Mouse (Mus musculus): Measurements from ENCODE around the gene Gna13. TPM values are rescaled to one million over a fixed set of nuclear protein-coding genes. Genes with fewer than 3 reads are reported as not detected.
"Not testable (repeated sequence)": the region's sequence is repeated elsewhere in the genome, so short reads cannot be mapped to it uniquely, and the experiment has no call there.

Gene Gna13
- polyA plus RNA-seq, 1 experiment from 2014 or later = 24.5 TPM

- DNase-seq (ENCODE audit: low spot score) (no peak), ATAC-seq (ENCODE audit: low read depth) (no peak)
- Histone ChIP-seq H3K27ac (replicated peaks; ENCODE audit: low read depth, low read length) (no peak overlapping the region), H3K4me3 (ENCODE audit: low read depth, low read length) (peak overlapping the region; percentile 25; the same call in 1 of the 2 replicates), H3K27me3 (replicated peaks; ENCODE audit: control insufficient read depth, insufficient read depth, low read length) (no peaks in the 10 kb centered on the region), H3K9me3 (ENCODE audit: control insufficient read depth, low read length) (no peaks in the 10 kb centered on the region), H3K4me2 (ENCODE audit: low read depth, low read length) (peak overlapping the region; percentile 55), H3K4me1 (ENCODE audit: control insufficient read depth, insufficient read depth, low read length) (peaks cover 5% of the 10 kb centered on the region), H3K36me3 (ENCODE audit: control insufficient read depth, insufficient read depth, low read length) (no peaks in the 10 kb centered on the region), H3K9ac (ENCODE audit: low read depth, low read length) (no peak overlapping the region)
- WGBS = 36% methylated on average over 15 of the region's 17 CpGs
Measured at GRCm38 (mm10) chr11:109330706-109331393, 31.8 kb upstream of the Gna13 start.

GRCm38 (mm10) chr11:109331424-109331824 lies 31.2 kb upstream of the Gna13 start:
- H3K27ac ChIP-seq (replicated peaks; ENCODE audit: low read depth, low read length) = no peak overlapping the region
- no peaks in the 10 kb centered on the region for H3K36me3 ChIP-seq (ENCODE audit: control insufficient read depth, insufficient read depth, low read length)
- WGBS = 6% methylated on average over 6 of the region's 6 CpGs
- peak overlapping the region; percentile 55 for H3K4me2 ChIP-seq (ENCODE audit: low read depth, low read length)
- H3K27me3 ChIP-seq (replicated peaks; ENCODE audit: control insufficient read depth, insufficient read depth, low read length) = no peaks in the 10 kb centered on the region
- peaks cover 5% of the 10 kb centered on the region for H3K4me1 ChIP-seq (ENCODE audit: control insufficient read depth, insufficient read depth, low read length)
- no peaks in the 10 kb centered on the region for H3K9me3 ChIP-seq (ENCODE audit: control insufficient read depth, low read length)
- peak; percentile 95 for ATAC-seq (ENCODE audit: low read depth)
- DNase-seq (ENCODE audit: low spot score) = peak; percentile 97
- peak overlapping the region; percentile 25 for H3K4me3 ChIP-seq (ENCODE audit: low read depth, low read length)
- peak overlapping the region; percentile 35; the same call in 1 of the 2 replicates for H3K9ac ChIP-seq (ENCODE audit: low read depth, low read length)

GRCm38 (mm10) chr11:109332722-109333121 lies 29.9 kb upstream of the Gna13 start:
- Histone ChIP-seq H3K4me2 (ENCODE audit: low read depth, low read length) (no peak overlapping the region), H3K36me3 (ENCODE audit: control insufficient read depth, insufficient read depth, low read length) (no peaks in the 10 kb centered on the region), H3K9ac (ENCODE audit: low read depth, low read length) (no peak overlapping the region), H3K9me3 (ENCODE audit: control insufficient read depth, low read length) (no peaks in the 10 kb centered on the region), H3K4me1 (ENCODE audit: control insufficient read depth, insufficient read depth, low read length) (peaks cover 5% of the 10 kb centered on the region), H3K27ac (replicated peaks; ENCODE audit: low read depth, low read length) (no peak overlapping the region), H3K4me3 (ENCODE audit: low read depth, low read length) (no peak overlapping the region), H3K27me3 (replicated peaks; ENCODE audit: control insufficient read depth, insufficient read depth, low read length) (no peaks in the 10 kb centered on the region)
- DNase-seq (ENCODE audit: low spot score) = no peak
- no peak for ATAC-seq (ENCODE audit: low read depth)
- WGBS = 73% methylated on average over 6 of the region's 6 CpGs

GRCm38 (mm10) chr11:109334773-109335172 lies 27.9 kb upstream of the Gna13 start:
- H3K9ac ChIP-seq (ENCODE audit: low read depth, low read length) = no peak overlapping the region
- no peaks in the 10 kb centered on the region for H3K9me3 ChIP-seq (ENCODE audit: control insufficient read depth, low read length)
- no peaks in the 10 kb centered on the region for H3K27me3 ChIP-seq (replicated peaks; ENCODE audit: control insufficient read depth, insufficient read depth, low read length)
- WGBS = 83% methylated on average over 4 of the region's 4 CpGs
- no peak for ATAC-seq (ENCODE audit: low read depth)
- H3K27ac ChIP-seq (replicated peaks; ENCODE audit: low read depth, low read length) = no peak overlapping the region
- H3K4me2 ChIP-seq (ENCODE audit: low read depth, low read length) = no peak overlapping the region
- no peak overlapping the region for H3K4me3 ChIP-seq (ENCODE audit: low read depth, low read length)
- no peak for DNase-seq (ENCODE audit: low spot score)
- no peaks in the 10 kb centered on the region for H3K36me3 ChIP-seq (ENCODE audit: control insufficient read depth, insufficient read depth, low read length)
- peaks cover 5% of the 10 kb centered on the region for H3K4me1 ChIP-seq (ENCODE audit: control insufficient read depth, insufficient read depth, low read length)

GRCm38 (mm10) chr11:109335890-109336289 lies 26.7 kb upstream of the Gna13 start:
- no peaks in the 10 kb centered on the region for H3K9me3 ChIP-seq (ENCODE audit: control insufficient read depth, low read length)
- WGBS = 53% methylated on average over 6 of the region's 6 CpGs
- H3K27ac ChIP-seq (replicated peaks; ENCODE audit: low read depth, low read length) = no peak overlapping the region
- H3K4me2 ChIP-seq (ENCODE audit: low read depth, low read length) = no peak overlapping the region
- DNase-seq (ENCODE audit: low spot score) (no peak), ATAC-seq (ENCODE audit: low read depth) (no peak)
- no peaks in the 10 kb centered on the region for H3K36me3 ChIP-seq (ENCODE audit: control insufficient read depth, insufficient read depth, low read length)
- H3K4me1 ChIP-seq (ENCODE audit: control insufficient read depth, insufficient read depth, low read length) = peaks cover 5% of the 10 kb centered on the region
- H3K9ac ChIP-seq (ENCODE audit: low read depth, low read length) = no peak overlapping the region
- H3K27me3 ChIP-seq (replicated peaks; ENCODE audit: control insufficient read depth, insufficient read depth, low read length) = no peaks in the 10 kb centered on the region
- H3K4me3 ChIP-seq (ENCODE audit: low read depth, low read length) = no peak overlapping the region

GRCm38 (mm10) chr11:109339155-109339938 lies 23.3 kb upstream of the Gna13 start:
- ATAC-seq (ENCODE audit: low read depth) (no peak), DNase-seq (ENCODE audit: low spot score) (no peak)
- no peaks in the 10 kb centered on the region for H3K27me3 ChIP-seq (replicated peaks; ENCODE audit: control insufficient read depth, insufficient read depth, low read length)
- H3K9ac ChIP-seq (ENCODE audit: low read depth, low read length) = no peak overlapping the region
- 94% methylated on average over 8 of the region's 8 CpGs for WGBS
- H3K27ac ChIP-seq (replicated peaks; ENCODE audit: low read depth, low read length) = no peak overlapping the region
- no peaks in the 10 kb centered on the region for H3K9me3 ChIP-seq (ENCODE audit: control insufficient read depth, low read length)
- H3K36me3 ChIP-seq (ENCODE audit: control insufficient read depth, insufficient read depth, low read length) = no peaks in the 10 kb centered on the region
- no peak overlapping the region for H3K4me3 ChIP-seq (ENCODE audit: low read depth, low read length)
- peaks cover 9% of the 10 kb centered on the region for H3K4me1 ChIP-seq (ENCODE audit: control insufficient read depth, insufficient read depth, low read length)
- H3K4me2 ChIP-seq (ENCODE audit: low read depth, low read length) = no peak overlapping the region

- peaks cover 9% of the 10 kb centered on the region for H3K4me1 ChIP-seq (ENCODE audit: control insufficient read depth, insufficient read depth, low read length)
- 76% methylated on average over 5 of the region's 5 CpGs for WGBS
- no peaks in the 10 kb centered on the region for H3K9me3 ChIP-seq (ENCODE audit: control insufficient read depth, low read length)
- no peaks in the 10 kb centered on the region for H3K36me3 ChIP-seq (ENCODE audit: control insufficient read depth, insufficient read depth, low read length)
- H3K9ac ChIP-seq (ENCODE audit: low read depth, low read length) = no peak overlapping the region
- no peaks in the 10 kb centered on the region for H3K27me3 ChIP-seq (replicated peaks; ENCODE audit: control insufficient read depth, insufficient read depth, low read length)
- no peak overlapping the region for H3K4me2 ChIP-seq (ENCODE audit: low read depth, low read length)
- H3K4me3 ChIP-seq (ENCODE audit: low read depth, low read length) = no peak overlapping the region
- DNase-seq (ENCODE audit: low spot score) = no peak
- H3K27ac ChIP-seq (replicated peaks; ENCODE audit: low read depth, low read length) = no peak overlapping the region
- no peak for ATAC-seq (ENCODE audit: low read depth)
Measured at GRCm38 (mm10) chr11:109340541-109340940, 22.1 kb upstream of the Gna13 start.

- H3K9me3 ChIP-seq (ENCODE audit: control insufficient read depth, low read length); H3K27ac ChIP-seq (replicated peaks; ENCODE audit: low read depth, low read length); H3K36me3 ChIP-seq (ENCODE audit: control insufficient read depth, insufficient read depth, low read length); H3K27me3 ChIP-seq (replicated peaks; ENCODE audit: control insufficient read depth, insufficient read depth, low read length); H3K4me2 ChIP-seq (ENCODE audit: low read depth, low read length); H3K4me3 ChIP-seq (ENCODE audit: low read depth, low read length); DNase-seq (ENCODE audit: low spot score); H3K9ac ChIP-seq (ENCODE audit: low read depth, low read length); ATAC-seq (ENCODE audit: low read depth): not testable (repeated sequence)
- WGBS = 93% methylated on average over 4 of the region's 4 CpGs
- H3K4me1 ChIP-seq (ENCODE audit: control insufficient read depth, insufficient read depth, low read length) = peaks cover 19% of the 10 kb centered on the region
Measured at GRCm38 (mm10) chr11:109342666-109343065, 20.0 kb upstream of the Gna13 start.
